Mouse (Mus musculus) heart, postnatal 4 days (tissue): ENCODE results near the gene 1700029F12Rik. TPM values are rescaled to one million over a fixed set of nuclear protein-coding genes. Genes with fewer than 3 reads are reported as not detected.

Experiments
- total RNA-seq, 2 experiments: library from RNA; stranded (reverse); gene quantifications; 2 replicates each; pipeline ENCODE4 v1.2.3; 2021

The 1700029F12Rik gene
- total RNA-seq, 2 experiments from 2014 or later, result not detected

Other genes starting within 250 kb of the 1700029F12Rik start
- under 1 TPM; 0.36 to 0.59 TPM for gene Gcnt4, start 109.7 kb downstream of the 1700029F12Rik start, total RNA-seq
- gene Fam169a, start 32.9 kb upstream of the 1700029F12Rik start, total RNA-seq, result 1 to 10 TPM; 2.9 to 3.3 TPM
- 10 to 100 TPM in 1 of 2 experiments, not detected in 1; 31.6 TPM for gene Gm6169, start 64.9 kb upstream of the 1700029F12Rik start, total RNA-seq
- gene Gfm2, start 103.6 kb upstream of the 1700029F12Rik start, total RNA-seq, result 10 to 100 TPM; 32.1 to 33.5 TPM
- gene Nsa2, start 103.6 kb upstream of the 1700029F12Rik start, total RNA-seq, result 10 to 100 TPM; 69.1 to 73.1 TPM
- gene Hexb, start 164.0 kb upstream of the 1700029F12Rik start, total RNA-seq, result 10 to 100 TPM; 20.8 to 23.5 TPM
- gene Enc1, start 206.7 kb upstream of the 1700029F12Rik start, total RNA-seq, result 10 to 100 TPM; 14.1 to 15.3 TPM